In genomic region chr11:109081454-109081853, GRCm38 (mm10) we compare ENCODE assay signal across 29 mouse cellular contexts.
DNase-seq lines count a peak whose midpoint lies in the region; ATAC-seq and TF ChIP-seq lines count a peak whose summit lies in the region.
"Had no signal": no experiment of that assay in that cellular context is flagged by ENCODE, and none has a peak within 500 bp of the region (broad histone marks: within the 10 kb centered on the region; RNA-seq: fewer than 3 reads in every experiment).

No protein-coding gene starts in this region.

- no peak for TF ChIP-seq CTCF in stomach, postnatal 0 days (IDR thresholded peaks at IDR 0.05; ENCODE audit: low read depth)

- WGBS in embryonic facial prominence, embryonic 14.5 days, result 50% methylated on average over 10 of the region's 10 CpGs
- WGBS in embryonic facial prominence, embryonic 10.5 days, result 74% methylated on average over 10 of the region's 10 CpGs
- 25% methylated on average over 10 of the region's 10 CpGs for WGBS in limb, embryonic 10.5 days
- WGBS in limb, embryonic 14.5 days, result 11% methylated on average over 10 of the region's 10 CpGs
- WGBS in stomach, postnatal 0 days, result 52% methylated on average over 10 of the region's 10 CpGs

- no peak for TF ChIP-seq EP300 in stomach, postnatal 0 days (optimal IDR thresholded peaks at IDR 0.05)

- H3K36me3 ChIP-seq in embryonic facial prominence, embryonic 14.5 days (ENCODE audit: control insufficient read depth, insufficient read depth, low read length), result no peaks in the 10 kb centered on the region
- H3K36me3 ChIP-seq in embryonic facial prominence, embryonic 10.5 days (replicated peaks), result no peaks in the 10 kb centered on the region
- H3K36me3 ChIP-seq in limb, embryonic 10.5 days, result no peaks in the 10 kb centered on the region
- no peaks in the 10 kb centered on the region for H3K36me3 ChIP-seq in limb, embryonic 14.5 days (ENCODE audit: control insufficient read depth, insufficient read depth, low read length)
- H3K36me3 ChIP-seq in stomach, postnatal 0 days (ENCODE audit: control insufficient read depth, insufficient read depth, low read length), result no peaks in the 10 kb centered on the region
- H3K36me3 ChIP-seq: embryonic facial prominence, embryonic 13.5 days; forebrain, embryonic 10.5 days; heart, embryonic 12.5 days; heart, embryonic 15.5 days; hindbrain, embryonic 10.5 days; hindbrain, embryonic 13.5 days had no signal

- intact Hi-C loops in gastrocnemius, postnatal 36 days (cut with DNase I), result no loop called here

- no peaks in the 10 kb centered on the region for H3K27me3 ChIP-seq in embryonic facial prominence, embryonic 14.5 days (replicated peaks; ENCODE audit: control insufficient read depth, insufficient read depth, low read length)
- H3K27me3 ChIP-seq in embryonic facial prominence, embryonic 10.5 days (replicated peaks; ENCODE audit: low read depth, poor library complexity, severe bottlenecking), result no peaks in the 10 kb centered on the region
- no peaks in the 10 kb centered on the region for H3K27me3 ChIP-seq in limb, embryonic 10.5 days (ENCODE audit: low read depth, poor library complexity, severe bottlenecking)
- no peaks in the 10 kb centered on the region for H3K27me3 ChIP-seq in limb, embryonic 14.5 days (ENCODE audit: control insufficient read depth, insufficient read depth, low read length)
- H3K27me3 ChIP-seq in stomach, postnatal 0 days (ENCODE audit: control insufficient read depth, insufficient read depth, low read length), result no peaks in the 10 kb centered on the region
- H3K27me3 ChIP-seq: embryonic facial prominence, embryonic 13.5 days; forebrain, embryonic 13.5 days; heart, embryonic 12.5 days; hindbrain, embryonic 13.5 days had no signal

- H3K4me2 ChIP-seq in embryonic facial prominence, embryonic 14.5 days (ENCODE audit: low read depth, low read length), result no peak overlapping the region
- peak overlapping the region; percentile 21; the same call in 1 of the 2 replicates for H3K4me2 ChIP-seq in limb, embryonic 14.5 days (replicated peaks; ENCODE audit: low read depth, low read length, severe bottlenecking)
- no peak overlapping the region for H3K4me2 ChIP-seq in stomach, postnatal 0 days (replicated peaks; ENCODE audit: low read depth)
- H3K4me2 ChIP-seq: embryonic facial prominence, embryonic 13.5 days; forebrain, embryonic 13.5 days; heart, embryonic 12.5 days; heart, embryonic 15.5 days; hindbrain, embryonic 13.5 days had no signal

- no peak overlapping the region for H3K9ac ChIP-seq in embryonic facial prominence, embryonic 14.5 days (ENCODE audit: low read depth, low read length)
- no peak overlapping the region for H3K9ac ChIP-seq in limb, embryonic 14.5 days (ENCODE audit: low read depth, low read length, severe bottlenecking)
- H3K9ac ChIP-seq in stomach, postnatal 0 days (ENCODE audit: low read length), result no peak overlapping the region
- H3K9ac ChIP-seq: embryonic facial prominence, embryonic 13.5 days; forebrain, embryonic 13.5 days; heart, embryonic 12.5 days; heart, embryonic 15.5 days; hindbrain, embryonic 13.5 days had no signal

- peaks cover 28% of the 10 kb centered on the region for H3K4me1 ChIP-seq in embryonic facial prominence, embryonic 14.5 days (ENCODE audit: control insufficient read depth, insufficient read depth, low read length)
- H3K4me1 ChIP-seq in embryonic facial prominence, embryonic 10.5 days, result peaks cover 19% of the 10 kb centered on the region
- H3K4me1 ChIP-seq in limb, embryonic 10.5 days, result peaks cover 36% of the 10 kb centered on the region
- peaks cover 26% of the 10 kb centered on the region for H3K4me1 ChIP-seq in limb, embryonic 14.5 days (ENCODE audit: control insufficient read depth, insufficient read depth, low read length)
- H3K4me1 ChIP-seq in stomach, postnatal 0 days (replicated peaks; ENCODE audit: control insufficient read depth, insufficient read depth), result no peaks in the 10 kb centered on the region
- H3K4me1 ChIP-seq: forebrain, embryonic 10.5 days; forebrain, embryonic 13.5 days; heart, embryonic 12.5 days; heart, embryonic 15.5 days; hindbrain, embryonic 13.5 days had no signal

- no peak for TF ChIP-seq POLR2A in limb, embryonic 14.5 days (IDR thresholded peaks at IDR 0.05; ENCODE audit: borderline replicate concordance, extremely low read depth, insufficient read depth, insufficient read length)

- no peak overlapping the region for H3K4me3 ChIP-seq in embryonic facial prominence, embryonic 14.5 days (ENCODE audit: low read depth, low read length)
- no peak overlapping the region for H3K4me3 ChIP-seq in embryonic facial prominence, embryonic 10.5 days
- H3K4me3 ChIP-seq in limb, embryonic 10.5 days, result no peak overlapping the region
- H3K4me3 ChIP-seq in limb, embryonic 14.5 days (replicated peaks; ENCODE audit: low read length), result no peak overlapping the region
- no peak overlapping the region for H3K4me3 ChIP-seq in stomach, postnatal 0 days (ENCODE audit: low read depth, low read length)
- H3K4me3 ChIP-seq: embryonic facial prominence, embryonic 13.5 days; forebrain, embryonic 10.5 days; forebrain, embryonic 13.5 days; gastrocnemius, adult 2 months; heart, embryonic 12.5 days; heart, embryonic 15.5 days; hindbrain, embryonic 10.5 days; hindbrain, embryonic 13.5 days had no signal

- H3K27ac ChIP-seq in embryonic facial prominence, embryonic 14.5 days (replicated peaks; ENCODE audit: low read depth, low read length), result no peak overlapping the region
- H3K27ac ChIP-seq in embryonic facial prominence, embryonic 10.5 days (replicated peaks), result no peak overlapping the region
- H3K27ac ChIP-seq in limb, embryonic 10.5 days, result 0 out of 2 replicates have a peak overlapping the region, but pooled peaks have one; percentile 10
- H3K27ac ChIP-seq in limb, embryonic 14.5 days (replicated peaks; ENCODE audit: low read depth, low read length), result peak overlapping the region; percentile 58; the same call in 1 of the 2 replicates
- H3K27ac ChIP-seq in stomach, postnatal 0 days (replicated peaks), result no peak overlapping the region
- H3K27ac ChIP-seq: embryonic facial prominence, embryonic 13.5 days; forebrain, embryonic 10.5 days; forebrain, embryonic 13.5 days; gastrocnemius, adult 2 months; heart, embryonic 15.5 days; hindbrain, embryonic 10.5 days; hindbrain, embryonic 13.5 days; hindbrain, postnatal 0 days had no signal

- ATAC-seq in embryonic facial prominence, embryonic 14.5 days (ENCODE audit: low read depth), result no peak
- peak; percentile 59; the same call in 1 of the 2 replicates for ATAC-seq in limb, embryonic 14.5 days (ENCODE audit: low FRiP score, low read depth)
- ATAC-seq in stomach, postnatal 0 days (ENCODE audit: low FRiP score, low TSS enrichment), result no peak
- ATAC-seq: forebrain, embryonic 13.5 days; forebrain, embryonic 16.5 days; hindbrain, postnatal 0 days; inflammation-experienced regulatory T-cells, adult 6 months had no signal

- no peaks in the 10 kb centered on the region for H3K9me3 ChIP-seq in embryonic facial prominence, embryonic 14.5 days (ENCODE audit: control insufficient read depth, low read length)
- no peaks in the 10 kb centered on the region for H3K9me3 ChIP-seq in embryonic facial prominence, embryonic 10.5 days
- no peaks in the 10 kb centered on the region for H3K9me3 ChIP-seq in limb, embryonic 10.5 days (replicated peaks)
- H3K9me3 ChIP-seq in limb, embryonic 14.5 days (ENCODE audit: control insufficient read depth, low read length), result no peaks in the 10 kb centered on the region
- H3K9me3 ChIP-seq in stomach, postnatal 0 days (ENCODE audit: control insufficient read depth, low read length), result no peaks in the 10 kb centered on the region
- H3K9me3 ChIP-seq: embryonic facial prominence, embryonic 13.5 days; forebrain, embryonic 10.5 days; forebrain, embryonic 13.5 days; heart, embryonic 12.5 days; heart, embryonic 15.5 days; hindbrain, embryonic 10.5 days; hindbrain, embryonic 13.5 days had no signal

- peak; percentile 20 for DNase-seq in embryonic facial prominence, embryonic 14.5 days (ENCODE audit: low spot score)
- no peak for DNase-seq in embryonic facial prominence, embryonic 10.5 days (ENCODE audit: low spot score)
- no peak for DNase-seq in limb, embryonic 10.5 days (ENCODE audit: low spot score)
- DNase-seq in limb, embryonic 14.5 days (ENCODE audit: low spot score), result peak; percentile 16
- DNase-seq in gastrocnemius, postnatal 36 days, result no peak
- DNase-seq in right cerebral cortex, postnatal 14 days, result no peak
- no peak for DNase-seq in stomach, postnatal 0 days (ENCODE audit: low spot score)
- DNase-seq: adrenal gland, adult 2 months; adrenal gland, postnatal 14 days; B cell, adult 2 months; cerebellum, adult 11 months; cerebellum, adult 2 months; cerebellum, adult 9-11 months; cerebellum, postnatal 25 days; gastrocnemius, adult 2 months; gastrocnemius, postnatal 14 days; heart, adult 18-20 months; heart, postnatal 10 days; heart, postnatal 36 days had no signal

Comparison
In these comparisons a context has a peak if more than half of its experiments do, and no peak if none do; other contexts are left out.
1. DNase-seq: peak in embryonic facial prominence, embryonic 14.5 days (single experiment) and limb, embryonic 14.5 days (single experiment); none in embryonic facial prominence, embryonic 10.5 days (single experiment), limb, embryonic 10.5 days (single experiment), gastrocnemius, postnatal 36 days (0 of 2), right cerebral cortex, postnatal 14 days (single experiment) and stomach, postnatal 0 days (single experiment).
2. H3K27ac ChIP-seq: peak in limb, embryonic 10.5 days (single experiment) and limb, embryonic 14.5 days (single experiment); none in embryonic facial prominence, embryonic 14.5 days (single experiment), embryonic facial prominence, embryonic 10.5 days (single experiment) and stomach, postnatal 0 days (single experiment).